Mouse (Mus musculus) thymus, postnatal 25 days (tissue): Measurements from ENCODE around the gene Hspa12a.

Source experiments
- DNase-seq: peaks from one replicate; pipeline ENCODE4 v3.0.0; 2022

The Hspa12a gene

DNA sequence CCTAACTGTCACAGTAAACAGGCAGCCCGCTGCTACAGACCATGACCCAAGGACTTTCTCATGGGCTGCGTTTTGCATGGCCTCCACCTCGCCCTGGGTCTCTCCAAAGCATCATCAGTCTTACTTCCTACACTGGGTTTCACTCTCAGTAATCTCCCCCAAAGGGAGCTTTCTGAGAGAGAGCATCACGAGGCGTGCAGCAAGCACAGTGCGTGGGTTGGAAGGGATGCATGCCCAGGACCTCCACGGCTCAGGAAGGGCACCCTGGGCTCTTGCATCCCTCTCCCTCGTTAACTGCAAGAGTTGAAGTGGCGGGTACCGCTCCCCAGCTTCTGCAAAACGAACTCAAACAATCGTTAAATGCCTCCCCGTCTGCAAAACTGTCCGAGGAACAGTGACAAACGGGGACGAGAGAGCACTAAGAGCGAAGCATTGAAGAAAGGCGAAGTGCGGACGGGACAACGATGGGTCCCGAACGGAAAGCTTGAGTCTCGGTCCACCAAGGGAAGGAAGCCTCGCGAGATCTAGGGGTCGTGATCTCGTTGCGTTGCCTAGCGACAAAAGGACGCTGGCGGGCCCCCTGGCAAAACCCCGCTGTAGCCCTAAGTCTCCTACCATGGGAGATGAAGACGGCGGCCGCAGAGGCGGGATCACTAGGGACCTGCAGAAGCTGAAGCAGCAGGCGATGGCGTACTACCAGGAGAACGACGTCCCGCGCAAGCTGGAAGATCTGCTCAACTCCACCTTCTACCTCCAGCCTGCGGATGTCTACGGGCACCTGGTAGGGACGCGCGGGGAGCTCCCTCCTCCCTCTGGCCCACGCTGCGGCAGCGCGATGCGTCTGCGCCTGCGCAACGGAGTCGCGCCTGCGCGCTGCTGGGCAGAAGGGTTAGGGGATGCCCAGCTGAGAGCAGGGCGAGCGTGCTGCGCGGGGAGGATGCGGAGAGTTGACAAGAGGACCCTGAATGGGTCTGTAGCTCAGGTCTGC lies at the start of gene Hspa12a, which contains the start of gene Eno4:
Gene Hspa12a, minus strand, starts transcription at position 814 of the 988 bp plus-strand sequence.
Gene Eno4, plus strand, starts transcription at position 585 of the 988 bp plus-strand sequence.
- DNase-seq = peak; percentile 95

DNA sequence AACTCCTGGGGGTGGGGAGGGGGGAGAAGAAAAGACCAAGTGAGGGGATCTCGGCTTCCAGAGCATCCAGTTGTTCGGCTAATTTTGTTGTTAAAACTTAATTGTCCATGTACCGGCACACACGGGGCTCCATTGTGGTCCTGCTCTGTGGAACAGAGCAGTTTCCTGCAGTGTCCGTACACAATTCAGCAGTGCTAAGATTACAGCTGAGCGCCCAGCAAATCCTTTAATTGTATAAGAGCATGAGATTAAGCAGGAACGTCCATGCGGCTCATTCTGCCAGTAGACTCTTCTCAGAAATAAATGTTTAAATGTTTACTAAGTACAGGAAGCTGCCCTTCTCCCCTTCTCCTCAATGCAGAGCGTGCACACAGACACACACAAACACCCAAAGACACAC lies 38.1 kb upstream of the Hspa12a start:
- no peak for DNase-seq

- DNase-seq = no peak
These were observed 36.6 kb upstream of the Hspa12a start for GRCm38 (mm10) chr19:58980056-58980440.

DNA sequence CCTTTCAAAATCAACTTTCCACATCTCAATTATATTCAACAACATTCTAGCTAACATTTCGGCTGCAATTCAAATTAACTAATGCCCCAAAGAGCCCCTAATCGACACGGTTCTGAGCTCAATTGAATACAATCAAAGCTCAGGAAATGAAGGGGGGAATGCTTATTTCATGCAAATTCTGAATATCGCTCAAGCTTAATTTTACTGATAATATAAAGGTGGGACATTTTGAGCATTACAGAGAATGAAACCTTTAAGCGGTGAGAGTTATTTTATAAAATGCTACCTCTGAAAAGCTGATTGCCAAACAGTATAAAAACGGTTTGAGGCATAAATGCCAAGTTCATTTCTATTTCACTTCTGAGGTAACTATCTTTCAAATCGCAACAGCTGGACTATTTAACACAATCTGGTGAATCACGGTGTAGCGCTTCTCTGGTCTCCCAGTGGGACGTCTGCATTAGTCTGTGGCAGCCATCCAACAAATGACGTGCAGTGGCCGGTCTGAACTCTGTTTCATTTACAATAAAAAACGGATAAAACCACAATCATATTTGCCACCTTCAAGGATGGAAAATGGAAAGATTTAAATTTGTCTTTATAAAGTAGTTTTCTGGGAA lies 36.1 kb upstream of the Hspa12a start:
- no peak for DNase-seq

GRCm38 (mm10) chr19:58978401-58979171 lies 35.1 kb upstream of the Hspa12a start:
- no peak for DNase-seq

DNA sequence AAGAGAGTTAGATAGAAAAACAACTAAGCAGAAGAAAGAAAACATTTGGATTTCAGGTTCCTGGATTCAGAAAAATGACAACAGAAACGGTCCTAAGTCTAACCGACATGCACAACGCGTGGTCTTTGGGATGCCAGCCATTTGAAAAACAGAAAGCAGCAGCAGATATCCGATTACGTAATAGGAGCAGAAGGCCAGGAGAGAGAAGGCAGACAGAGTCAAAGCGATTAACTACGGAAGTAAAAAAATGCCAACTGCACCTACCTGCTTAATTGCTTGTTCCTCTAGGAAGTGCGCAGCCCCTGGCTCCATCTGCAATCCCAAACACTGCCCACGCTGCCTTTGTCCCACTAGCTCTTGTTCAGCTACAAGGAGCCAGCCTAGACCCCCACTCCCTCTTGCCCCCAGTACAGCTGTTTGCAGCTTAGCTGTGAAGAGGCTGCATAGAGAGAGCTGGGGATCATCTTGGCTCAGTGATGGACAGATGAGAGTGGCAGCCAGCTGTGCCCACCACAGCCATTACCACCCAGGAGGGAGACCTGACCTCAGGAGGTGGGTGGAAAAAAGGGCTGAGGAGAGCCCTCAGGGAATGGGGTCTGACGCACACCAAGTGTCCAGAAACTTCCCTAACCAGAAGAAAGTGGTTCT lies 31.9 kb upstream of the Hspa12a start:
- no peak for DNase-seq

GRCm38 (mm10) chr19:58974126-58974525 lies 30.7 kb upstream of the Hspa12a start:
- DNase-seq = no peak

GRCm38 (mm10) chr19:58970826-58971225 lies 27.4 kb upstream of the Hspa12a start:
- no peak for DNase-seq

GRCm38 (mm10) chr19:58968731-58969506 lies 25.5 kb upstream of the Hspa12a start:
- no peak for DNase-seq

DNA sequence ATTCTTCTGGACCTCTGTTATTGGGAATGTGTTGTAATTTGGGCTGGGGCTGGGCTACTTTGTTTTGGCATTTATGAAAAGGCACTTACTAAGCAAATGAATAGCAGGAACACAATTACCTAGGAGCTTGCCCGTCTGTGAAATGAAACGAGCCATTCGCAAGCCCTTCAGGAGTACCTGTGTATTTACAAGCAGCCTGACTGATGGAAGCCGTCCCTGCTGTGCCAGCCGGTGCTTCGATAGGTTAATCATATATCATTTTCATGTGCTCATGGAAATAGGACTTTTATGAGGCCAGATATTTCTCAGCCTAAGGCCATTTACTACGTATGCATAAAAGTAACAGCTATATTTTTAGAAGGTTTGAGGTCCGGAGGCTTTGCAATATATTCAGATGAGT lies 19.6 kb upstream of the Hspa12a start:
- DNase-seq = no peak

GRCm38 (mm10) chr19:58954779-58955178 lies 11.3 kb upstream of the Hspa12a start:
- DNase-seq = no peak

GRCm38 (mm10) chr19:58952236-58952635 lies 8.8 kb upstream of the Hspa12a start:
- no peak for DNase-seq

DNA sequence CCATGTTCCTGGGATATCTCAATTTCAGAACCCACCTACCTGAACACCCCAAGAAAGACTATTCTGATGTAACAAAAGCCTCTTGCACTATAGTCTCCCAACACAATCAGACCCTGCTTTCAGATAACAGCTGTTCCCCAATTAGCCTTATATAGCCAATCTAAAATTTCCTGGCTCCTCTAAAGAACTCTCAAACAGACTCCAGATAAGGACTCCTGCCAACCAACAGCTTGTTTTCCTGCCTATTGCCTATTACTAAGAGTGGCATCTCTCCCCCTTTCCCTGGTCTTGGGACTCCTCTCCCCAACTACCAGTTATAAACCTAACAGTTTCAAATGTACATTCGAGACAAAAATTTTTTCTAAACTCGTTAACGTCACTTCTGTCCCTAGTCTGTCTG lies 8.1 kb upstream of the Hspa12a start:
- DNase-seq = no peak

DNA sequence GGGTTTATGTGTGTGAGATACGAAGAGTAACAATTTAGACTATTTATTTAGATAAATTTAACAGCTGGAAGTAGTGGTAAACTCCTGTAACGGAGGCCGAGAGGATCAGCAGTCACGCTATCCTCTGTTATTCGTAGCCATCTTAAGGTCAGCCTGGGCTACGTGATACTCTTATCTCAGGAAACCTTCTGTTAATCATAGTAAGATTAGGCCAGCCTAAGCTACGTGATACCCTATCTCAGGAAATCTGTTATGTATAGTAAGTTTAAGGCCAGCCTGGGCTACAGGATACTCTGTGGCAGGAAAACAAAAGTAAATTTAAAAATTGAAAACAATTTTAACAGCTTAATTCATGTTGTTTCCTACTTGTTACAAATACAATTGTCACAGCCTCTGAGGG lies 2.5 kb upstream of the Hspa12a start:
- DNase-seq = no peak

- DNase-seq = no peak
These were observed 10.4 kb downstream of the Hspa12a start for GRCm38 (mm10) chr19:58933062-58933461.

- DNase-seq = no peak
These were observed 12.2 kb downstream of the Hspa12a start for GRCm38 (mm10) chr19:58931081-58931800.

GRCm38 (mm10) chr19:58919148-58919547 lies 24.3 kb downstream of the Hspa12a start:
- DNase-seq = no peak

DNA sequence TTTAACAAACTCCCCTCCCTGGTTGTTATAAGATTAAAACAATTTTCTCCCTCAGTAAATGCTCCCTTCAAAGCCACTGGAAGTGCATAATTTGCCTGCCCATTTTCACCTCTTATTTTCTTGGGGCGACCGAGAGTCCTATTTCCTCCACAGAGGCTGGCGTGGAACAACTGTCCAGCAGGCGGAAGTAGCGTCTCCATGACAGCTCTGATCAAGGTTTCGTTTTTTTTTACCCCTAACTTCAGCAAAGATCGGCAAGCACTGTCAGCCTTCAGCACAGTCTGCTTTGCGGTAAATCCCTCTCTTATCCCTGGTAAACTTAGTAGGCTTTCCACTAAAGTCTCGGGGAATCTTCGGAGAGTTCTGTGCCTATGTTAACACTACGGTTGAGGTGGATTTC lies 24.9 kb downstream of the Hspa12a start:
- no peak for DNase-seq

- DNase-seq = no peak
These were observed 30.2 kb downstream of the Hspa12a start for GRCm38 (mm10) chr19:58913301-58913700.

DNA sequence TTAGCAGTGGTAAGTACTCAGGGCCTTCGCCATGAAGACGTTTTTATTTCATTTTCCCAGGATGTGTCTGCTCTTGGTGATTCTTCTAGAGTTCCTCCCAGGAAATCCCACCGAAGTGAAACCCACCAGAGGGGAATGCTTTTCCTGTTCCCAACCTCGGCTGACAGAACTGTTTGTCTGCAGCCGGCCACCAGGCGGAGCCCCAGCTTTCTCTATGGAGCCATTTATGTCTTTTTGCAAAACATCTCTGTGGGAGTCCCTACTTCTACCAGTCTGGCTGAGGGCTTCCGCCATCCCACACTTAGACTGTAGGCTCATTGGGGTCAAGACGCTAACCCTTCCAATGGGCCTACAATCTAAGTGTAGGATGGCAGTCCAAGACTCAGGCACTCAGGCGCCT lies 32.1 kb downstream of the Hspa12a start:
- peak; percentile 69 for DNase-seq

DNA sequence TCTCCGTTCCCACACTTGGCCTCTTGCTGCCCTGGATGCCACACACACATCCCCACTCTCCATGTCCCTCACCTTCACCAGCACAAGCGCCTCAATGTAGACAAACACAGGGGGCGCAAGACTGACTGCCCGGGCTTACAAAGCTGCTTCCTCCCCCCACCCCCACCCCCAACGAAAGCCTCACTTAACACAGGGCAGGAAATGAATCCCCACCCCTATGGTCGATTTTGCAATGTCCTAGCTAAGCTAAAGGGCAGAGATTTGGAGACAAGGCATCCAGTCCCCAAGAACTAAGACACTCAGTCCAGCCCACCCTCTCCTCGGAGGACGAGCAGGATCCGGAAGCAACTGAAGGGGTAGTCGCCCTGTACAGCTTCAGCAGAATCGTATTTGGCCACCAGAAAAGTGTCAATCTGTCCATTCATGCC lies 32.5 kb downstream of the Hspa12a start:
- DNase-seq = peak; percentile 27
